Mouse (Mus musculus): ENCODE results near the gene Chmp4b. TPM values are rescaled to one million over a fixed set of nuclear protein-coding genes. Genes with fewer than 3 reads are reported as not detected.

Chmp4b gene
- polyA plus RNA-seq, 1 experiment = 27.6 TPM

GRCm38 (mm10) chr2:154655878-154656414 lies 4.4 kb downstream of the Chmp4b start:
- peaks cover 3% of the 10 kb centered on the region; the same call in 1 of the 2 replicates for H3K27me3 ChIP-seq (ENCODE audit: control insufficient read depth)
- H3K4me1 ChIP-seq (ENCODE audit: control insufficient read depth) = peaks cover 59% of the 10 kb centered on the region
- no peak for TF ChIP-seq GATA1 (IDR thresholded peaks at IDR 0.05; ENCODE audit: low read length)
- TF ChIP-seq TAL1 (IDR thresholded peaks at IDR 0.05; ENCODE audit: low read length) = no peak
- peak overlapping the region; percentile 91 for H3K4me3 ChIP-seq (replicated peaks)
- H3K9me3 ChIP-seq (ENCODE audit: control insufficient read depth, low read length) = no peaks in the 10 kb centered on the region
- H3K36me3 ChIP-seq (ENCODE audit: control insufficient read depth) = peaks cover 22% of the 10 kb centered on the region

- Histone ChIP-seq H3K9me3 (ENCODE audit: control insufficient read depth, low read length) (no peaks in the 10 kb centered on the region), H3K4me3 (replicated peaks) (peak overlapping the region; percentile 91), H3K27me3 (ENCODE audit: control insufficient read depth) (no peaks in the 10 kb centered on the region), H3K4me1 (ENCODE audit: control insufficient read depth) (peaks cover 66% of the 10 kb centered on the region), H3K36me3 (ENCODE audit: control insufficient read depth) (peaks cover 32% of the 10 kb centered on the region)
- TF ChIP-seq GATA1 (IDR thresholded peaks at IDR 0.05; ENCODE audit: low read length) (no peak), TAL1 (IDR thresholded peaks at IDR 0.05; ENCODE audit: low read length) (no peak)
These were observed 5.4 kb downstream of the Chmp4b start for GRCm38 (mm10) chr2:154656710-154657485.

- Histone ChIP-seq H3K4me1 (ENCODE audit: control insufficient read depth) (peaks cover 66% of the 10 kb centered on the region), H3K36me3 (ENCODE audit: control insufficient read depth) (peaks cover 36% of the 10 kb centered on the region), H3K4me3 (replicated peaks) (peak overlapping the region; percentile 91), H3K27me3 (ENCODE audit: control insufficient read depth) (no peaks in the 10 kb centered on the region), H3K9me3 (ENCODE audit: control insufficient read depth, low read length) (no peaks in the 10 kb centered on the region)
- TF ChIP-seq GATA1 (IDR thresholded peaks at IDR 0.05; ENCODE audit: low read length) (no peak), TAL1 (IDR thresholded peaks at IDR 0.05; ENCODE audit: low read length) (no peak)
These were observed 6.2 kb downstream of the Chmp4b start for GRCm38 (mm10) chr2:154657486-154658237.

GRCm38 (mm10) chr2:154659070-154659469 lies 7.6 kb downstream of the Chmp4b start:
- H3K4me3 ChIP-seq (replicated peaks) = peak overlapping the region; percentile 91
- peaks cover 46% of the 10 kb centered on the region for H3K36me3 ChIP-seq (ENCODE audit: control insufficient read depth)

GRCm38 (mm10) chr2:154659531-154660074 lies 8.1 kb downstream of the Chmp4b start:
- H3K36me3 ChIP-seq (ENCODE audit: control insufficient read depth) = peaks cover 52% of the 10 kb centered on the region
- H3K4me1 ChIP-seq (ENCODE audit: control insufficient read depth) = peaks cover 61% of the 10 kb centered on the region
- no peak for TF ChIP-seq TAL1 (IDR thresholded peaks at IDR 0.05; ENCODE audit: low read length)
- TF ChIP-seq GATA1 (IDR thresholded peaks at IDR 0.05; ENCODE audit: low read length) = no peak
- no peaks in the 10 kb centered on the region for H3K27me3 ChIP-seq (ENCODE audit: control insufficient read depth)
- peak overlapping the region; percentile 91 for H3K4me3 ChIP-seq (replicated peaks)
- no peaks in the 10 kb centered on the region for H3K9me3 ChIP-seq (ENCODE audit: control insufficient read depth, low read length)

More at GRCm38 (mm10) chr2:154659070-154659469, 7.6 kb downstream of the Chmp4b start:
- TF ChIP-seq GATA1 (IDR thresholded peaks at IDR 0.05; ENCODE audit: low read length) (no peak), TAL1 (IDR thresholded peaks at IDR 0.05; ENCODE audit: low read length) (no peak)
- Histone ChIP-seq H3K9me3 (ENCODE audit: control insufficient read depth, low read length) (no peaks in the 10 kb centered on the region), H3K4me1 (ENCODE audit: control insufficient read depth) (peaks cover 66% of the 10 kb centered on the region), H3K27me3 (ENCODE audit: control insufficient read depth) (no peaks in the 10 kb centered on the region)

GRCm38 (mm10) chr2:154668680-154669079 lies 17.2 kb downstream of the Chmp4b start:
- H3K36me3 ChIP-seq (ENCODE audit: control insufficient read depth) = peaks cover 68% of the 10 kb centered on the region

GRCm38 (mm10) chr2:154670106-154670505 lies 18.6 kb downstream of the Chmp4b start:
- no peak overlapping the region for H3K4me3 ChIP-seq (replicated peaks)
- H3K4me1 ChIP-seq (ENCODE audit: control insufficient read depth) = peaks cover 21% of the 10 kb centered on the region
- TF ChIP-seq GATA1 (IDR thresholded peaks at IDR 0.05; ENCODE audit: low read length) = no peak
- no peak for TF ChIP-seq TAL1 (IDR thresholded peaks at IDR 0.05; ENCODE audit: low read length)
- H3K27me3 ChIP-seq (ENCODE audit: control insufficient read depth) = no peaks in the 10 kb centered on the region
- no peaks in the 10 kb centered on the region for H3K9me3 ChIP-seq (ENCODE audit: control insufficient read depth, low read length)
- H3K36me3 ChIP-seq (ENCODE audit: control insufficient read depth) = peaks cover 59% of the 10 kb centered on the region

More at GRCm38 (mm10) chr2:154668680-154669079, 17.2 kb downstream of the Chmp4b start:
- H3K27me3 ChIP-seq (ENCODE audit: control insufficient read depth) = no peaks in the 10 kb centered on the region
- peaks cover 17% of the 10 kb centered on the region for H3K4me1 ChIP-seq (ENCODE audit: control insufficient read depth)
- TF ChIP-seq TAL1 (IDR thresholded peaks at IDR 0.05; ENCODE audit: low read length) (no peak), GATA1 (IDR thresholded peaks at IDR 0.05; ENCODE audit: low read length) (no peak)
- H3K9me3 ChIP-seq (ENCODE audit: control insufficient read depth, low read length) = no peaks in the 10 kb centered on the region
- no peak overlapping the region for H3K4me3 ChIP-seq (replicated peaks)

GRCm38 (mm10) chr2:154670741-154671140 lies 19.2 kb downstream of the Chmp4b start:
- peaks cover 61% of the 10 kb centered on the region for H3K36me3 ChIP-seq (ENCODE audit: control insufficient read depth)
- H3K4me1 ChIP-seq (ENCODE audit: control insufficient read depth) = peaks cover 25% of the 10 kb centered on the region
- no peak for TF ChIP-seq TAL1 (IDR thresholded peaks at IDR 0.05; ENCODE audit: low read length)
- no peak for TF ChIP-seq GATA1 (IDR thresholded peaks at IDR 0.05; ENCODE audit: low read length)
- no peaks in the 10 kb centered on the region for H3K9me3 ChIP-seq (ENCODE audit: control insufficient read depth, low read length)
- H3K27me3 ChIP-seq (ENCODE audit: control insufficient read depth) = no peaks in the 10 kb centered on the region
- no peak overlapping the region for H3K4me3 ChIP-seq (replicated peaks)
